Mouse (Mus musculus) thymus, postnatal 25 days (tissue): ENCODE measurements around the gene Hist1h4b.
"Not testable (repeated sequence)": the region's sequence is repeated elsewhere in the genome, so short reads cannot be mapped to it uniquely, and the experiment has no call there.

Experiments
- DNase-seq: peaks from one replicate; pipeline ENCODE4 v3.0.0; 2022

The Hist1h4b gene

GRCm38 (mm10) chr13:23756790-23757189 is at the start of gene Hist1h4b:
Hist1h4b (plus strand) TSS chr13:23757013.
- DNase-seq, result peak; percentile 93

- DNase-seq, result no peak
These were observed 48.8 kb upstream of the Hist1h4b start for GRCm38 (mm10) chr13:23708041-23708440.

GRCm38 (mm10) chr13:23708654-23709053 is 48.2 kb upstream of the Hist1h4b start:
- DNase-seq, result no peak

GRCm38 (mm10) chr13:23709714-23710373 is 47.0 kb upstream of the Hist1h4b start:
- DNase-seq, result no peak

- DNase-seq, result peak; percentile 78
These were observed 46.3 kb upstream of the Hist1h4b start, which contains the start of gene Hfe for GRCm38 (mm10) chr13:23710374-23711089. Hfe (minus strand) TSS chr13:23710854.

GRCm38 (mm10) chr13:23716261-23717042 is 40.4 kb upstream of the Hist1h4b start:
- DNase-seq, result no peak

- no peak for DNase-seq
These were observed 39.6 kb upstream of the Hist1h4b start for GRCm38 (mm10) chr13:23717176-23717575.

GRCm38 (mm10) chr13:23717593-23718245 is 39.1 kb upstream of the Hist1h4b start:
- DNase-seq, result not testable (repeated sequence)

GRCm38 (mm10) chr13:23724239-23724638 is 32.6 kb upstream of the Hist1h4b start:
- no peak for DNase-seq

- DNase-seq, result no peak
These were observed 31.6 kb upstream of the Hist1h4b start for GRCm38 (mm10) chr13:23725213-23725612.

GRCm38 (mm10) chr13:23728472-23729191 is 28.2 kb upstream of the Hist1h4b start:
- no peak for DNase-seq

- DNase-seq, result peak; percentile 46
These were observed 27.7 kb upstream of the Hist1h4b start for GRCm38 (mm10) chr13:23729192-23729525.

GRCm38 (mm10) chr13:23729706-23730105 is 27.1 kb upstream of the Hist1h4b start:
- DNase-seq, result no peak

GRCm38 (mm10) chr13:23730479-23730878 is 26.3 kb upstream of the Hist1h4b start:
- no peak for DNase-seq

GRCm38 (mm10) chr13:23732156-23732804 is 24.5 kb upstream of the Hist1h4b start:
- peak; percentile 35 for DNase-seq

- no peak for DNase-seq
These were observed 19.7 kb upstream of the Hist1h4b start for GRCm38 (mm10) chr13:23737091-23737490.

GRCm38 (mm10) chr13:23738041-23738440 is 18.8 kb upstream of the Hist1h4b start:
- DNase-seq, result peak; percentile 49

GRCm38 (mm10) chr13:23738677-23739068 is 18.1 kb upstream of the Hist1h4b start, which contains the start of gene Hist1h1c:
Hist1h1c (plus strand) TSS chr13:23738808.
- DNase-seq, result peak; percentile 97

GRCm38 (mm10) chr13:23739069-23739921 is 17.5 kb upstream of the Hist1h4b start:
- DNase-seq, result peak; percentile 88

- DNase-seq, result no peak
These were observed 16.9 kb upstream of the Hist1h4b start for GRCm38 (mm10) chr13:23739922-23740252.
